Mouse (Mus musculus) urinary bladder, postnatal 14 days (tissue): ENCODE data around the gene Rbbp6.

Experiments
- DNase-seq: peaks from one replicate; pipeline ENCODE4 v3.0.0; 2021; ENCODE audit warnings: low spot score

Rbbp6 gene

GRCm38 (mm10) chr7:122970864-122971420, 5.5 kb downstream of the Rbbp6 start:
- DNase-seq, result no peak

GRCm38 (mm10) chr7:122972006-122972689, 6.7 kb downstream of the Rbbp6 start:
- DNase-seq, result no peak

- DNase-seq, result no peak
These were observed 14.0 kb downstream of the Rbbp6 start for GRCm38 (mm10) chr7:122979514-122979913.

- no peak for DNase-seq
These were observed 32.7 kb downstream of the Rbbp6 start for GRCm38 (mm10) chr7:122998189-122998588.

GRCm38 (mm10) chr7:122999871-123000396, 34.4 kb downstream of the Rbbp6 start:
- DNase-seq, result no peak

GRCm38 (mm10) chr7:123000796-123001195, 35.3 kb downstream of the Rbbp6 start:
- no peak for DNase-seq

GRCm38 (mm10) chr7:123001341-123002027, 36.0 kb downstream of the Rbbp6 start:
- DNase-seq, result no peak

- no peak for DNase-seq
These were observed 36.5 kb downstream of the Rbbp6 start for GRCm38 (mm10) chr7:123002028-123002410.

- no peak for DNase-seq
These were observed 37.7 kb downstream of the Rbbp6 start for GRCm38 (mm10) chr7:123003207-123003606.

GRCm38 (mm10) chr7:123004442-123004841, 39.0 kb downstream of the Rbbp6 start:
- DNase-seq, result no peak

- no peak for DNase-seq
These were observed 40.8 kb downstream of the Rbbp6 start for GRCm38 (mm10) chr7:123006251-123006650.

GRCm38 (mm10) chr7:123007743-123008142, 42.3 kb downstream of the Rbbp6 start:
- DNase-seq, result no peak

- DNase-seq, result no peak
These were observed 48.0 kb downstream of the Rbbp6 start for GRCm38 (mm10) chr7:123013466-123013865.

GRCm38 (mm10) chr7:123014729-123015128, 49.2 kb downstream of the Rbbp6 start:
- no peak for DNase-seq

GRCm38 (mm10) chr7:123017627-123018026, 52.1 kb downstream of the Rbbp6 start:
- no peak for DNase-seq

- DNase-seq, result no peak
These were observed 59.6 kb downstream of the Rbbp6 start for GRCm38 (mm10) chr7:123025123-123025522.

GRCm38 (mm10) chr7:123030295-123030694, 64.8 kb downstream of the Rbbp6 start:
- no peak for DNase-seq

- peak; percentile 58 for DNase-seq
These were observed 65.3 kb downstream of the Rbbp6 start for GRCm38 (mm10) chr7:123030709-123031181.

GRCm38 (mm10) chr7:123031211-123031743, 65.8 kb downstream of the Rbbp6 start:
- DNase-seq, result no peak

- DNase-seq, result no peak
These were observed 69.8 kb downstream of the Rbbp6 start for GRCm38 (mm10) chr7:123035314-123035713.

- no peak for DNase-seq
These were observed 73.8 kb downstream of the Rbbp6 start for GRCm38 (mm10) chr7:123039302-123039701.

- DNase-seq, result no peak
These were observed 79.7 kb downstream of the Rbbp6 start for GRCm38 (mm10) chr7:123045146-123045545.
